Mouse (Mus musculus) kidney, adult 2 months (tissue): Measurements from ENCODE around the gene Gnat2.

Source experiments
- CTCF ChIP-seq: fragments of 200-500 bp; conservative IDR thresholded peaks from 2 replicates; pipeline ENCODE4 v1.5.1; 2011; ENCODE audit warnings: low read depth, mild to moderate bottlenecking, control low read depth, low read length, moderate library complexity, mixed read lengths; ENCODE audit not compliant: insufficient read depth, insufficient read length
- POLR2A ChIP-seq: fragments of 200-500 bp; IDR thresholded peaks from one replicate; pipeline ENCODE4 v1.6.1; 2011; ENCODE audit warnings: low read depth, low read length, control low read depth

GRCm38 (mm10) chr3:108086470-108086979 lies 6.1 kb upstream of the Gnat2 start, which contains the start of gene Ampd2:
- TF ChIP-seq CTCF = no peak
- no peak for TF ChIP-seq POLR2A
